1 mouse cellular context compared by ENCODE assay signal in the genomic region with DNA sequence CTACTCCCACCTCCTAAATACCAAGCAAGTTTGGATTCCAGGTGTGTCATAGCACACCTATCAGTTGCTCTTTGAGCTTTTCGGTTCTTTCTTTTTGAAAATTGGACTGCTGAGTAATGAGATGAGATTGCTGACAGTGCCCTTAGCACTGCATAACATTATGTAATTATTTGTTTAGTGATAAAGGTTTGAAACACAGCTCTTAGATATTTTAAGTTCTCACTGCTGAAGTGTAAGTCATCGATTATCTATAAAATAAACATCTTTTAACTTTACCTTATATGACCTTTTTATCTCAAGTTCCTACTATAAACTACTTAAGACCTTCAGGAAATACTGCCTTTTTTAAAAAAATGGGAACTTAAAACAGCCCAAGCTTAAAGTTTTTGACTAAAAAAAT.
TF ChIP-seq lines count a peak whose summit lies in the region.

No protein-coding gene starts in this region.

TF ChIP-seq in MEL, 35 proteins besides CTCF, POLR2A, EP300 and RAD21:
- peak; percentile 56; the same call in 1 of the 2 replicates for TF ChIP-seq GATA1 (IDR thresholded peaks at IDR 0.05; ENCODE audit: low read depth, low read length)
- TF ChIP-seq TCF12 (IDR thresholded peaks at IDR 0.05; ENCODE audit: low read depth, low read length): peak; percentile 42; the same call in 1 of the 2 replicates
- no peak for TF ChIP-seq USF1 (IDR thresholded peaks at IDR 0.05; ENCODE audit: low read depth, low read length)
- no peak for TF ChIP-seq SMC3 (IDR thresholded peaks at IDR 0.05; ENCODE audit: low read depth, low read length)
- TF ChIP-seq ZNF384 (IDR thresholded peaks at IDR 0.05; ENCODE audit: low read depth, low read length): peak; percentile 46; the same call in 1 of the 2 replicates
- TF ChIP-seq MEF2A (IDR thresholded peaks at IDR 0.05; ENCODE audit: extremely low read depth, insufficient replicate concordance, low read depth, low read length, poor library complexity, severe bottlenecking): no peak
- TF ChIP-seq BHLHE40 (IDR thresholded peaks at IDR 0.05; ENCODE audit: borderline replicate concordance, low read depth, low read length): no peak
- TF ChIP-seq MYB (IDR thresholded peaks at IDR 0.05; ENCODE audit: low read depth, low read length): no peak
- peak; percentile 50 for TF ChIP-seq SIN3A (IDR thresholded peaks at IDR 0.05; ENCODE audit: low read length)
- no peak for TF ChIP-seq MAFK (IDR thresholded peaks at IDR 0.05; ENCODE audit: borderline replicate concordance, low read depth, low read length)
- TF ChIP-seq KAT2A (conservative IDR thresholded peaks at IDR 0.05; ENCODE audit: low read depth, low read length): no peak
- TF ChIP-seq JUND (IDR thresholded peaks at IDR 0.05; ENCODE audit: low read depth, low read length): no peak
- no peak for TF ChIP-seq MAX (IDR thresholded peaks at IDR 0.05; ENCODE audit: low read length)
- no peak for TF ChIP-seq POLR2AphosphoS2 (IDR thresholded peaks at IDR 0.05; ENCODE audit: low read length)
- TF ChIP-seq ZC3H11A (IDR thresholded peaks at IDR 0.05; ENCODE audit: low read depth, low read length): no peak
- TF ChIP-seq TBP (IDR thresholded peaks at IDR 0.05; ENCODE audit: low read depth, low read length): no peak
- peak; percentile 86 for TF ChIP-seq ETS1 (IDR thresholded peaks at IDR 0.05; ENCODE audit: low read depth, low read length)
